Mouse (Mus musculus) bone marrow, adult 2 months (tissue): ENCODE measurements at regions not wholly inside any gene's neighbourhood (a gene's known extent, or its start where the extent isn't known, plus 50 kb on each side); places are given as distances from the start of the nearest gene placed in this dataset.

Source experiments
- CTCF ChIP-seq: fragments of 200-500 bp; IDR thresholded peaks from 2 replicates; pipeline ENCODE4 v1.5.1; 2011; ENCODE audit warnings: low read length, control low read depth; ENCODE audit not compliant: control insufficient read depth, insufficient read depth
- POLR2A ChIP-seq: fragments of 200-500 bp; IDR thresholded peaks from 2 replicates; pipeline ENCODE4 v1.6.1; 2011; ENCODE audit warnings: low read depth, mild to moderate bottlenecking, control low read depth, low read length, borderline replicate concordance; ENCODE audit not compliant: control insufficient read depth

DNA sequence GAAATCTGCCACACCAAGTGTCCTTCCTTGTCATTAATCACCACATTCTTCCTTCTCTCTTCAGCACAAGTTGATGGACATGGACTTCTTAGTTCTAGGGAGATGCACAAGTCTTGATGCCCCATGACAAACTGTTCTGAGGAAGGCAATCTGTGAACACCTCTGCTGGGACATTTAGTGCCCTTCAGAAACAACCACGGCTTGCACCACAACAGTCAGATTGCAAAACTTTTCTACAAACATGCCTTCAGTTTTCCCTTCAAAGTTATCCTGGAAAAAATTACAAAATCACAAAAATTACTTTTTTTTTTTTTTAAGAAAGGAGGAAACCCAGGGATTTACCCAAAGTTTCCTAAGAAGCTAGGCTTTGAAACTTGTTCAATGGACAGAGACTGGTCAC, 291.5 kb downstream of the Tshz3 start:
- TF ChIP-seq CTCF = no peak
- TF ChIP-seq POLR2A = no peak
